Mouse (Mus musculus) frontal cortex, postnatal 36 days (tissue): ENCODE data around the gene Zbtb7a.
"Not testable (repeated sequence)": the region's sequence is repeated elsewhere in the genome, so short reads cannot be mapped to it uniquely, and the experiment has no call there.

Experiments
- DNase-seq, 2 experiments: peaks; one replicate each; pipeline ENCODE4 v3.0.0; 2022; ENCODE audit warnings: low spot score in 2 of 2

The Zbtb7a gene

DNA sequence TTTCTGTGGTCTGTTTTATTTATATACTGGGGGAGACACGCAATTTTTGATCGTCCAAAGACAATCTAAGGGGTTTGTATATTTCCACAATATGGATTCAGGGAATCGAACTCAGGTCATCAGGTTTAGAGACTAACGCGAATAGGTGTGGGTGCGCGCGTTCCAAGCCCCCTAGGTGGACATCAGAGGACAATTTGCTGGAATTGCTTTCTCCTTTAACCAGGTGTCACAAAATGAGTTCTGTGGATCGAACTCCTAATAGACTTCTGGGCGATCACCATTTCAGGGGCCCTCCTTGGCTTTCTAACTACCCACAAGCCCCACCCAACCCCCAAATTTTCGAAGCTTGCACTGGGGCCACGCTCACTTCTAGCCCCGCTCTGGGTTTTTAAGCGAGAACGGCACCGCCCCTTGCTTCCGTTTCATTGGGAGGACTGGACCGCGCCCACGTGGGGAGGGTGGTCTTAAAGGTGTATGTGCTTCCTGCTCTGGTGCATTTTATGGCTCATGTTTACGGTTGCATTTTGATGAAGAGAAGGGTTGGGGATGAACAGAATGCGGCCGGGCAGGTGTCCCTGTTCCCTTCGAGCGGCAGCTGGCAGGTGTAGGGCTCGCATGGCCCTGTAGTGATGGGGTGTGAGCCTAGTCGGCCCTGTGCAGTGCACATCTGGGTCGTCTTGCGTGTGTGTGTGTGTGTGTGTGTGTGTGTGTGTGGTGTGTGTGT, 33.7 kb downstream of the Zbtb7a start:
- DNase-seq: peak; percentile 77 to 82

DNA sequence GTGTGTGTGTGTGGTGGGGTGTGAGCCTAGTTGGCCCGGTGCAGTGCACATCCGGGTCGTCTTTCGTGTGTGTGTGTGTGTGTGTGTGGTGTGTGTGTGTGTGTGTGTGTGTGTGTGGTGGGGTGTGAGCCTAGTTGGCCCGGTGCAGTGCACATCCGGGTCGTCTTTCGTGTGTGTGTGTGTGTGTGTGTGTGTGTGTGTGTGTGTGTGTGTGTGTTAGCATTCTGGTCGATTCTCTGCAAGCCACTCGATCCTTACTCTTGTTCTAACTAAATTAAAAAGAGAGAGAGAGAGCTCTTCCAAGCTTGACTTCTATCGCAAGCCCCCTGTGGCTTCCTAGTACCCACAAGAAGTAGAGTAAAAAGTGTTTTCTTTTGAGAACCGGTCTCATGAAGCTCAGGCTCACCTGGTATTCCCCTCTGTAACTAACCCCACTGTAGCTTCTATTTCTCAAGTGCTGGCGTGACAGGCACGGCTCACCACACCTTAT, 34.4 kb downstream of the Zbtb7a start:
- not testable (repeated sequence) for DNase-seq

- peak; percentile 82 to 85 for DNase-seq
Observed at GRCm38 (mm10) chr10:81173132-81173531, 38.1 kb downstream of the Zbtb7a start.

DNA sequence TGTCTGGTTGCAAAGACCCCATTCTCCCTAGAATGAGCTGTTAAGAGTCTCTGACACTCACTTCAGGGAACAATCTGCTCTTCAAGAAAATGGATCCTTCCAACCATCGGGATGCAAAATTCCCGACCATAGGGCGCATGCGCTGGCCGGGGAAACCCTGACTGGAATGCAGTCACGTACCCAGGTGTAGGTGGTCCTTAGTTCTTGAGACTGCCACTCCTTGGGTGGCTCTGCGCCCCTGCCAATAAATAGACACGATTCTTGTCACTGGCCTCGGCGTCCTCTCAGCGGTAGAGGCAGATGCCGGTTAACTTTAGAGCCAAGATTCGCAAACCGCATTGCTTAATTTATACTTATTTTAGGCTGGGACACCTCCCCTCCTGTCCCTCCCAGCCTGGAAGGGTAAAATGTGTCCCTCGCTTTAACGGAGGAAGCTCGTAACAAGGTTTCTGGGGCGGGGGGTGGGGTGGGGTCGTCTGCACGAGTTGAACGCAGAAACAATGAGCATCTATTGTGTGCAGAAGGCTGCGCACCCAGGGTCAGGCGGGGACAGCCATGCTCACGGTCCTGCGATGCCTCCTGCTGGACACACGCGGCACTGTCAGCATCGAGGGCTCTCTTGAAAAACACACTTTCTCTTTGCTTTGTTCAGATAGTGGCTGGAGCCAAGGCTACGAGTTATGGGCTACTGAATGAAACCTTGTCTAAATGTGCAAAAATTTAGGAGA, 39.8 kb downstream of the Zbtb7a start:
- DNase-seq: peak; percentile 86 to 91

GRCm38 (mm10) chr10:81175345-81175701, 40.3 kb downstream of the Zbtb7a start:
- DNase-seq: not testable (repeated sequence)

DNA sequence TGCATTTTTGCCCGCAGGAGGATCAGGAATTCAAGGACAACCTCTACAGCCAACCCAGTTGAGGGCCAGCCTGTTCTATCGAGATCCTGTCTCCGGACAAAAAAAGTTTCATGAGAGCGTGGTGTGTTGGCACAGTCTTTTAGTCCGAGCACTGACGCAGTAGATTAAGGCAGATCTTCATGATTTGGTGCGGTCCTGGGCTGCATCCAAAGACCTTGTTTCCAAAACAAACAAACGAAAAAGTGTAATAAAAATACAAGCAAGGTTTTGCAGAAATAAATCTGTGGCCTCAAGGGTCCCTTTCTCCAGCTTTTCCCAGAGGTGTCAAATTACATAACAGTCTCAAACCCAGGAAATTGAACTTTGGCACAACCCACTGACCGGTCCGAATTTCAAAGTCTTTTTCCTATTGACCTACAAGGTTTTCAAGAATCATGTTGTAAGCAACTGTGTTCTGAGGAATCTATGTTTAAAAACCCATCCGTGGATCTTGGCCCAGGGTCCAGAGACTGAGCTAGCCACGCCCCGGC, 41.0 kb downstream of the Zbtb7a start:
- no peak for DNase-seq

- peak; percentile 98 to 99 for DNase-seq
Observed at GRCm38 (mm10) chr10:81176466-81177271, 41.6 kb downstream of the Zbtb7a start, which contains the start of gene Eef2. Eef2 (plus strand) TSS chr10:81176631.

GRCm38 (mm10) chr10:81177491-81177925, 42.5 kb downstream of the Zbtb7a start:
- DNase-seq: peak in 1 of 2 experiments; percentile 35

DNA sequence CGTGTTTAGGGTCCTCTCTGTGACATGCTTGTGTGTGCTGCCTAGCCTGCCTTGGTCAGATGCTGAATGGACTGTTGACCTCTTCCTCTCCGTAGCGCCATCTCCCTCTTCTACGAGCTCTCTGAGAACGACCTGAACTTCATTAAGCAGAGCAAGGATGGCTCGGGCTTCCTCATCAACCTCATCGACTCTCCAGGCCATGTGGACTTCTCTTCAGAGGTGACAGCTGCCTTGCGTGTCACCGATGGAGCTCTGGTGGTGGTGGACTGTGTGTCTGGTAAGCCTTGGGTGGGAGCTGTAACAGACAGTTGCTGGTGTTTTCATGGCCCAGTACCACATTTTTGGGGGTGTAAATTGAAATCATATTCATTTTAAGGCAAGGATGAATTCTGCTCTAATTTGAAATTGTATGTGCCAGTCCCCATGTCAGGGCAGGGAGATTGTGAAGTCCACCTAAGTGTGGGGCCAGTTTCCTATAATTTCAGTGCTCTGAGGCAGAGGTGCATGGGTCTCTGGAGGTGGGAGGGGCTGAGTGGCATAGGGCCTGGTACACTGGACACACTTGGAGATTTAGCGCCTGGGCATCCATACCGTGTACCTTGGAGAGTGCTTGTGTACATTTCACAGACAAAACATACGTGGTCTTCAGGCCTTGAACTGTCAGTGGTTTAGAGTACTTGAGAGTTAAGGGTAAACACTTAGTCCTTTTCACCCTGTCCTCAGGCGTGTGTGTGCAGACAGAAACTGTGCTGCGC, 43.1 kb downstream of the Zbtb7a start:
- DNase-seq: no peak

DNA sequence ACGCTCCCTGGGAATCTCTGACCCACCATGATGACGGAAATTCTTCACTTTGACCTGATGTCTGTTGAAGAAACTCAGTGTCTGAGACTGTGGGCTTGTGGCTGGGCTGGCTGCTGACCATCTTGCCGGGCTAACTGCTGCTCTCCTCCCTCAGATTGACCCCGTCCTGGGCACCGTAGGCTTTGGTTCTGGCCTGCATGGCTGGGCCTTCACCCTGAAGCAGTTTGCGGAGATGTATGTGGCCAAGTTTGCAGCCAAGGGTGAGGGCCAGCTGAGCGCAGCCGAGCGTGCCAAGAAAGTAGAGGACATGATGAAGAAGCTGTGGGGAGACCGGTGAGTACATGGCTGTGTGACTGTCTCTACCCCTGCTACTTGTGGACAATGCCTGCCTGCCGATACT, 43.9 kb downstream of the Zbtb7a start:
- no peak for DNase-seq

DNA sequence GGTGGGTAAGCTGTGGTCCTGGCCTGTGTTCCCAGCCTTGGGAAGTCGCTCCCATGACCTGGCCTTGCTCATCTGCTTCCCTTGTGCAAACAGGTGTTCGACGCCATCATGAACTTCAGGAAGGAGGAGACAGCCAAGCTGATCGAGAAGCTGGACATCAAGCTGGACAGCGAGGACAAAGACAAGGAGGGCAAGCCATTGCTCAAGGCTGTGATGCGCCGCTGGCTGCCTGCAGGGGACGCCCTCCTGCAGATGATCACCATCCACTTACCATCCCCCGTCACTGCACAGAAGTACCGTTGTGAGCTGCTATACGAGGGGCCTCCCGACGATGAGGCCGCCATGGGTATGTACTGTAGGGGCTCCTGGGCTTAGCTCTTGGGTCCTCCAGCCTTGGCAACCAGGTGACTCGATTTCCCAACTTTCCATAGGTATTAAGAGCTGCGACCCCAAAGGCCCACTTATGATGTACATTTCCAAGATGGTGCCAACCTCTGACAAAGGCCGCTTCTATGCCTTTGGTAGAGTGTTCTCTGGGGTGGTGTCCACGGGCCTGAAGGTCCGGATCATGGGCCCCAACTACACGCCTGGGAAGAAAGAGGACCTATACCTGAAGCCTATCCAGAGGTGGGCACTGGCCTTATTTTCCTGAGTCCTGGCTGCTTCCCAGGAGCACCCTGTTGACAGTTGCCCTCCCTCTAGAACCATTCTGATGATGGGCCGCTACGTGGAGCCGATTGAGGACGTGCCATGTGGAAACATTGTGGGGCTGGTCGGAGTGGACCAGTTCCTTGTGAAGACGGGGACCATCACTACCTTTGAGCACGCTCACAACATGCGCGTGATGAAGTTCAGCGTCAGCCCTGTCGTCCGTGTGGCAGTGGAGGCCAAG, 44.7 kb downstream of the Zbtb7a start:
- no peak for DNase-seq

DNA sequence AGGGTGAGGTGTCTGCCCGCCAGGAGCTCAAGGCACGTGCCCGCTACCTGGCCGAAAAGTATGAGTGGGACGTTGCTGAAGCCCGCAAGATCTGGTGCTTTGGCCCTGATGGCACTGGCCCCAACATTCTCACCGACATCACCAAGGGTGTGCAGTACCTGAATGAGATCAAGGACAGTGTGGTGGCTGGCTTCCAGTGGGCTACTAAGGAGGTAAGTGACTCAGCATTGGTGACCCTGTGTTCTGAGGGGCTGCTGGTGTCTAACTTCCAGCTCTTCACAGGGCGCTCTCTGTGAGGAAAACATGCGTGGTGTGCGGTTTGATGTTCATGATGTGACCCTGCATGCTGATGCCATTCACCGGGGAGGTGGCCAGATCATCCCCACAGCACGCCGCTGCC, 45.9 kb downstream of the Zbtb7a start:
- no peak for DNase-seq

DNA sequence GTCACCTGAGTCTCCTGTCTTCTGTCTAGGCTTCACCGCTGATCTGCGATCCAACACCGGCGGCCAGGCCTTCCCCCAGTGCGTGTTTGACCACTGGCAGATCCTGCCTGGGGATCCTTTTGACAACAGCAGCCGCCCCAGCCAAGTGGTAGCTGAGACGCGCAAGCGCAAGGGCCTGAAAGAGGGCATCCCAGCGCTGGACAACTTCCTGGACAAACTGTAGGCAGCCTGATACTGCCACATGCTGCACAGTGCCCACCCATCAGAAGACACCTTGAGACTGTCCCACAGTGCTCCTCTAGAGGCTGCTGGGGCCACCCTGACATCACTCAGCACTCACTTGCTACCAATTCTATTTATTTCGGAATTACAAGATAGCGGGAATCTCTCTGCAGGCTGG, 46.8 kb downstream of the Zbtb7a start:
- not testable (repeated sequence) for DNase-seq

- DNase-seq: peak; percentile 98 to 99
Observed at GRCm38 (mm10) chr10:81182336-81183333, 47.6 kb downstream of the Zbtb7a start, which contains the start of gene Dapk3. Dapk3 (plus strand) TSS chr10:81183005.

DNA sequence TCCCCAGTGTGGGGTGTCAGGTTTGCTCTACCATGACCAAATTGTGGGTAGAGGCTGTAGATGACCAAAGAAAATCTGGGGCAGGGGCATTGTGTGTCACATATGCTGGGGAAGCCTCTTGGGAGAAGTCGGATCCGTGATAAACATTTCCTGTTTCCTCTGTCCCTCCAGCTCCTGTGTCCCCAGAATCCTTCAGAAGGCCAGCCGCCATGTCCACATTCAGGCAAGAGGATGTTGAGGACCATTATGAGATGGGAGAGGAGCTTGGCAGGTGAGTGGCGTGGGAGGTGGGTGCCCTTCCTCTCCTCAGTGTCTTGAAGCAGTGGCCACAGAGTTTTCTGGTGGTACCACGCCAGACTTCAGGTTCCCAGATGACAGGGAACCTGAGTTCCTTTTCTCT, 48.8 kb downstream of the Zbtb7a start, which contains the start of gene 4930442H23Rik:
Gene 4930442H23Rik, minus strand, starts transcription at position 45 of the 400 bp plus-strand sequence.
- no peak for DNase-seq

GRCm38 (mm10) chr10:81184765-81185164, 49.7 kb downstream of the Zbtb7a start:
- DNase-seq: no peak

DNA sequence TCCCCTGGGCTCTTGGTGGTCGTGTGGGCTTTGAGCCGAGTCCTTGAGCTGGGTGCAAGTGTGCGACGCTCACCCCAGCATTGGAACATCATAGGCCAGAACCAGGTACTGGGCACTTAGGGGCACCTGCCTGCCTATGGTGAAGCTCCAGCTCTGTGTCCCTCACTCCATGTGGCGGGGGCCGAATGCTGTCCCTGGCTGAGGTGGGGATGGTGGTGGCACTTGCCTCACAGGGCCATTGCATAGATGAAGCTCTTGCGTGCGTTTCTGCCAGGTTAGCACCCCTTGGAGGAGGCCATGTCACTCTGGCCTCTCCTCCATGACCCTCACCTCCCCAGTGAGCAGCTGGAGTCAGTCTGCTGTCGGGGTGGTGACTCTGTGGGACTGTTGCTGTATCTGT, 52.1 kb downstream of the Zbtb7a start:
- DNase-seq: no peak

DNA sequence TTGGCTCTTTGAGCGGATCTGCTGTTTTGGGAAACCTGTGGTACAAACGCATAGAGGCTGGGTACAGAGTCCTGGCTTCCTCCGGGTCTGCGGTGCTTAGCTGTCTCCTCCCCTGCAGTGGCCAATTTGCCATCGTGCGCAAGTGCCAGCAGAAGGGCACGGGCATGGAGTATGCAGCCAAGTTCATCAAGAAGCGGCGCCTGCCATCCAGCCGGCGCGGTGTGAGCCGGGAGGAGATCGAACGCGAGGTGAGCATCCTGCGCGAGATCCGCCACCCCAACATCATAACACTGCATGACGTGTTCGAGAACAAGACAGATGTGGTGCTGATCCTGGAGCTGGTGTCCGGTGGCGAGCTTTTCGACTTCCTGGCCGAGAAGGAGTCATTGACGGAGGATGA, 54.8 kb downstream of the Zbtb7a start:
- DNase-seq: no peak
